Mouse (Mus musculus): ENCODE data around the gene Actr2.
A peak's percentile ranks its signal among the peaks of the same experiment; 100 is the strongest.
"Not testable (repeated sequence)": the region's sequence is repeated elsewhere in the genome, so short reads cannot be mapped to it uniquely, and the experiment has no call there.

Gene Actr2

DNA sequence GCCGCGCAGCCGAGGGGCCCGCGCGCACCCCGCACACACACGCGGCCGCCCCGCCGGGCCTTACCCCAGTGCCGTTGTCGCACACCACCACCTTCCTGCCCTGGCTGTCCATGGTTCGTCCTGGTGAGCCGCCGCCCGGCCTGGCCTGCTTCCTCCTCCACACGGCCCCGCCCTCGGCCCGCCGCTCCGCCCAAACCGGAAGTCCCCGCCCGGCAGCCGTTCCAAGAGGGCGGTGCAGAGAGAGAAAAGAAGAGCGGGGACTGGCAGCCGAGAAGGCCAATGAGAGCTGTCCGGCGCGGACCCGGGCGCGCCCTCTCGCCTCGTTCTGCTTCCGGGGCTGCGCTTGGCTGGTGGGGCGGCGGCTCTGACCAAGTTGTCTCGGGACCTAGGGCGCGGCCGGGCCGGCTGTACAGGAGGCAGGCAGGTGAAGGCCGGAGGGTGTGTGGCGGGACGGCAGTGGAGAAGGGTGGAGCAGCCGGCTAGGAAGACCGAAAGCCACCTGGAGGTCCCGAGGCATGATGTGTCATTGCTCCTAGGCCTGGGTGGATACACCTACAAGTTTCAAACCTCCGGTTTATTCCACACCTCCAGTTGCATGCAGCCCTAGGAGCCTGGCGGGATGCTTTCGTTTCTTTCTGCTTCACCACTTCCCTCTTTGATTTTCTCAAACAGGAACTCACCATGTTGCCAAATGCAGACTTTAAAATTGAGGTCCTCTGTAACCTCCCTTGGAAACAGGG is at the start of gene Actr2:
TSS of gene Actr2 (minus strand) at position 173 of the 740 bp plus-strand sequence.
- DNase-seq (ENCODE audit: low read depth in 1 of 2, low spot score in 2 of 2), result peak; percentile 95 to 98

DNA sequence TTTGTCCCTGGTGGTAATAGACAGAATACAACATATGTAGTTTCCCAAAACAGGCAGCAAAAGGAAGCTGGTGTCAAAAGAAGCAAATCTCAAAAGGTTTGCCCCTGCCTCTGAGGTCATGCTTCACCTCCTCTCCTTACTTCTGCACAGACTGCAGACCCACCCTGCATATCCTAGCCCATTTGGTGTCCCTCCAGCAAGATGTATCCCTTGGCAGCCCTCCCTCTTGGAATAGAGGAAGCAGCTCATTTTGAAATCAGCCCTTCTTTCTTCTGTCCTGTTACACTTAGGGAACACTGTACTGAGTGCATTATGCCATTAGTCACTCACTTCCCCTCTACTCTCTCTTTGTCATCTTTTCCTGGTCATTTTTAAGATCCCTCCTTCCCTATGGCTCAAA is 46.2 kb upstream of the Actr2 start:
- peak in 1 of 2 experiments; percentile 9 for DNase-seq (ENCODE audit: low read depth in 1 of 2, low spot score in 2 of 2)

DNA sequence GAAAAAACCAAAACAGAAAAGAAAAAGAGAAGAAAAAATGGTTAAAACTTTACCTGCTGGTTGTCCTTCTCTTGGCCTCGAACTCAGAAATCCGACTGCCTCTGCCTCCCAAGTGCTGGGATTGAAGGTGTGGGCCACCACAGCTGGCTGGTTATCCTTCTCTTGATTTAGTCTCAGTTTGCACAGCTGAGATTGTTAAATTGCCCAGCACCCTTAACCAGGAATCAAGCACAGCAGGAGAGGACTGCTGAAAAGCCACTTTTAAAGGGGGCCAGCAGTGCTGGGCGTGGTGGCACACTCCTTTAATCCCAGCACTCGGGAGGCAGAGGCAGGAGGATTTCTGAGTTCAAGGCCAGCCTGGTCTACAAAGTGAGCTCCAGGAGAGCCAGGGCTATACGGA is 40.8 kb upstream of the Actr2 start:
- not testable (repeated sequence) for DNase-seq (ENCODE audit: low read depth in 1 of 2, low spot score in 2 of 2)

DNA sequence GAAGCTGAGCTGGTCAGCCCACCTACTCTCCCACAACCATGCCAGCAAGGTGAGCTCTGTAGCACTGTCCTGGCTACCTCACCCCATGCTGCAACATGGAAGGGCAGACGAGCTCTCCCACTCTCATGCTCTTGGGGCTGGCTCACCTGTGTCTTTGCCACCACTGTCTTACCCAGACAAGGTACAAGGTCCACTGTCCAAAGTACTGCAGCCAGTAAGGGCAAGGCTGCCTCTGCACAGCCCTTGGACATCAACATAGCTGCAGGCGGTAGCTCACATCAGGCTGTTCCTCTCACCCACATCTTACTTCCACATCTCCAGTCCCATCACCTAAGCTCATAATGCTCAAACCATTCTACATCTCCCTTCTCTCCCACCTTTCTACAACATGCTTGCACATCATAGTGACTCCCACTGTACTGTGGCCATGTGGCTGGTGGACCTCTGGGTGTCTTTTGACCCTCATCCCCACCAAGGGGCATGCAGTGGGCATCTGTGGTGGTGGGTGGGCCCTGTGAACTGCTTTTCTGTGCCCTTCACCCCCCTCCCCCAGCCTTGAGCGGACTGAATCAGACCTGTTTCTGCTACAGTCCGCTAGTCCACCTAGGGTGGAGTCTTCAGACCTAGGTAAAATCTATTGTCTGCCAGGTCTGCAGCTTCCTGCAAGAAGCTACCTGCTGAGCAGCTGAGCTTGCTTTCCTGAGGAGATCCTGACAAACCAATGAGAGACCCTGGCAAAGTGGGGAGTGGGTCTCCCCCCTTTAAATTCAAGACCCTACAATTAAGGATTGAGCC is 39.6 kb upstream of the Actr2 start:
- no peak for DNase-seq (ENCODE audit: low read depth in 1 of 2, low spot score in 2 of 2)

DNA sequence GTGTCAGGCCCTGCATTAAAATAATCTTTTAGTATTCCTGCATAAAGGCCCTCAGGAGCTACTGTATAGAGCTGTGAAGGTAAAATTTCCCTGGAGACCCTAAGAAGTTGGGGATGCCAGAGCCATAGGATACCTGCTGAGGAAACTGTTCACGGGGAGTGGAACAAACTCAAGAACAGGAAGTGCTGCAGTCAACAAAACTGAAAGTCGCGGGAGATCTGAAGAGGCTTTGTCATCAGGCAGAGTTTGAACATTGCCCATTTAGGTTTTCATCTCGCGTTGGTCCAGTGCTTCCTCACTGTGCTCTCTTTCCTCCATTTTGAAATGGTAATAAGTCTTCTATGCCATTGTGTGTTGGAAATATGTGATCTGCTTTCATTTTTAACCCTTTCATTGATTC is 38.6 kb upstream of the Actr2 start:
- no peak for DNase-seq (ENCODE audit: low read depth in 1 of 2, low spot score in 2 of 2)

DNA sequence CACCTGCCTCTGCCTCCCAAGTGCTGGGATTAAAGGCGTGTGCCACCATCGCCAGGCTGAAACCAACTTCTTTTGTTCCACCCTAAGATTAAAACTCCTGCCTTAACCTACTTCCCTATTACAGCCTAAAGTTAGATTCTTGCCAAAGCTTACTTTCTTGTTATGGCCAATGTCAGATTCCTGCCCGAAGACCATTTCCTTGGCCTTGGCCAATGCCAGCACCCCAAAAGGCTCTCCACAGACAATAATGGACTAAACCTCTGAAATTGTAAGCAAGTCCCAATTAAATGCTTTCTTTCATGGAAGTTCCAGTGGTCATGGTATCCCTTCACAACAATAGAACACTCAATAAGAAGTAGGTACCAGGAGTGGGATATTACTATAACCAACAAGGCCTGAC is 37.2 kb upstream of the Actr2 start:
- DNase-seq (ENCODE audit: low read depth in 1 of 2, low spot score in 2 of 2), result no peak

DNA sequence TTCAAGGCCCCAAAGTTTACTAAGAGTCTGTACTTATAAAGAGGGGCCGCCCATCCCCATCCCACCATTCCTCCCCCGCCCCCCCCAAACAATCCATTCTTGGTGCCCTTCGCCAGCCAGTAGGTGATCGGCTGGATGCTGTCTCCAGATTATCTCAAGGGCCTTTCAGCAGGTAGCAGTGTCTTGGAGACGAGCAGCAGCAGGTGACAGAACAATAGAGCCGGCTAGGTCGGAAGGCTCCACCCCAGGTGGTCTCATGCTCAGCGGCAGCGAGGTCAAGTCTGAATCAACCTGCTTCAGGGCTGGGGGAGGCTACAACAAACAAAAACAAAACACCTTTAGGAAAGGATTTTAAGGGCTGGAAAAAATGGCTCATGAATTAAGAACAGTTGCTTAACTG is 32.7 kb upstream of the Actr2 start:
- no peak for DNase-seq (ENCODE audit: low read depth in 1 of 2, low spot score in 2 of 2)

DNA sequence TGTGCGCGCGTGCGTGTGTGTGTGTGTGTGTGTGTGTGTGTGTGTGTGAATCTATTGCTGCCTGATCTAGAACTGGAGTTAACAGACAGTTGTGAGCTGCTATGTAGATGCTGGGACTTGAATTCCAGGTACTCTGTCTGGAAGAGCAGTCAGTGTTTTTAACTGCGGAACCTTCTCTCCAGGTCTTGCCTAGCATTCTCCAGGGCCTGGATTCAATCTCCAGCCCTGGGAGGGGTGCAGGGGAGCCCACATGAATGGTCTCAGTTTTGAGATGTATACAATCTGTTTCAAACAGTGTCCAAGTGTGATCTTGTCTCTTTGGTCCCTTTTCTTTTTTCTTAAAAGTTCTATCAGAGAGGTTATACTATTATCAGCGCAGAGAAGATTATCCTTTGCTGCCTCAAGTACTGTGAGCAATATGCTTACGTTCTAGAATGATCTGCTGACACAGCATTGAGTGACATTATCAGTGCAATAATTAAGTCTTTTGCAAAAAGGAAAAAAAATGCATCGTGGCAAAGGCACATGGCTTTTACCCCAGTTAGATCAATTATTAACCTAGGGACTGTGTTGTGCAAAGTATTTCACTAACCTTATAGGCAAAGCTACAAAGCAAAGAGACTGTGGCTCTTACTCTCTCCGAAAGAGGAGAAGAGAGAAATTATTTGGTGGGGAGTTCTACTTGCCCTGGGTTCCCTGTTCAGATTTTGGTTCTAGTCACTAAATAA is 32.0 kb upstream of the Actr2 start:
- DNase-seq (ENCODE audit: low read depth in 1 of 2, low spot score in 2 of 2), result no peak

DNA sequence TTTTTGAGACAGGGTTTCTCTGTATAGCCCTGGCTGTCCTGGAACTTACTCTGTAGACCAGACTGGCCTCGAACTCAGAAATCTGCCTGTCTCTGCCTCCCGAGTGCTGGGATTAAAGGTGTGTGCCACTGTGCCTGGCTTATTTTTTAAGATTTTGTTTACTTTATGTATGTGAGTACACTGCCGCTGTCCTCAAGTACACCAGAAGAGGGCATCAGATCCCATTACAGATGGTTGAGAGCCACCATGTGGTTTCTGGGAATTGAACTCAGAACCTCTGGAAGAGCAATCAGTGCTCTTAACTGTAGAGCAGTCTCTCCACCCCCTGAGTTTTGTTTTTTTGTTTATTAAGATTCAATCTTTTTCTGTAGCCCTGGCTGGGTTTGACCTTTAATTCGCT is 31.0 kb upstream of the Actr2 start:
- DNase-seq (ENCODE audit: low read depth in 1 of 2, low spot score in 2 of 2), result peak in 1 of 2 experiments; percentile 3

DNA sequence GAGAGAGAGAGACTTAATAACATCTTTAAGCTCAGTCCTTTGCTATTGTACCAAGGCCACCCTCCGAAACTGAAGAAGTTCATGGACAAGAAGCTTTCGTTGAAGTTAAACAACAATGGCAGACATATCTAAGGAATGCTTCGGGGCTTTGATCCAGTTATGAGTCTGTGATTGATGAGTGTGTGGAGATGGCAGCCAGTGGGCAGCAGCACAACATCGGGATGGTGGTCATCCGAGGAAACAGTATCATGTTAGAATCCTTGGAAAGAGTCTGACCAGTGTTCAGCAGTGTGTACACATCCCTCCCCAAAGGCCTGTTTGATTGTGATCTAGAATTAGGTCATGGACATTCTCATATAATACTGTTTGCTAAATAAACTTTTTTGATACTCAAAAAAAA is 29.8 kb upstream of the Actr2 start:
- no peak for DNase-seq (ENCODE audit: low read depth in 1 of 2, low spot score in 2 of 2)

DNA sequence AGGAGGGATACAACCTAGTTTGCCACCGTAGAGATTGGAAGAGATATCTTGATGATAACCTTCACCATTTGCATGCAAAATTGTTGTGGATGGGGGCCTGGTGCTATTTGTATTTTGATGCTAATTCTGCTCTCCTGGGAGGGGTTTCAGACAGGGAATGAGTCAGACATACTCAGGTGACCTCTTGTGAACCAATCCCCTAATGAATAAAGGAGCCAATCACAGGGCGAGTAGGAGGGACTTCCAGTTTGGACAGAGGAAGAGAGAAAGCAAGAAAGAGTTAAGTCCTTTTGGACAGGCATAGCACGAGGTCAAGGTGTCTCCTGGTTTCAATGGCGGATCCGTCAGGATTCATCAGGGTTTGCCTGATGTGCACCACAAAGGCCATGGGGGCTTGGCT is 27.6 kb upstream of the Actr2 start:
- DNase-seq (ENCODE audit: low read depth in 1 of 2, low spot score in 2 of 2), result no peak

DNA sequence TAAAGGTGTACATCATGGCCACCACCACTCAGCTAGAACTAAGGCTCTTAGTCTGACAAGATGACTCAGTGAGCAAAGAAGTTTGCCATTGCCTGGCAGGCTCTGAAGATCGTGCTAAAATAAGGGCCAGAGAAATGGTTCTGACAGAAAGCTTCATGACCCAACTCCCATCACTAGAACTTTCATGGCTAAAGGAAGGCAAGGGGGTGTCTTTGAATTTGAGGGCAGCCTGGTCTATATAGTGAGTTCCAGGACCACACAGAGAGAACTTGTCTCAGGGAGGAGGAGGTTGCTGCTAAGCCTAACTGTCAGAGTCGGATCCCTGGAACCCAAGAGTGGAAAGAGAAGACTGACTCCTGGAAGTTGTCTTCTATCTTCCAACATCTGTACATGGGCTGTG is 27.0 kb upstream of the Actr2 start:
- no peak for DNase-seq (ENCODE audit: low read depth in 1 of 2, low spot score in 2 of 2)

DNA sequence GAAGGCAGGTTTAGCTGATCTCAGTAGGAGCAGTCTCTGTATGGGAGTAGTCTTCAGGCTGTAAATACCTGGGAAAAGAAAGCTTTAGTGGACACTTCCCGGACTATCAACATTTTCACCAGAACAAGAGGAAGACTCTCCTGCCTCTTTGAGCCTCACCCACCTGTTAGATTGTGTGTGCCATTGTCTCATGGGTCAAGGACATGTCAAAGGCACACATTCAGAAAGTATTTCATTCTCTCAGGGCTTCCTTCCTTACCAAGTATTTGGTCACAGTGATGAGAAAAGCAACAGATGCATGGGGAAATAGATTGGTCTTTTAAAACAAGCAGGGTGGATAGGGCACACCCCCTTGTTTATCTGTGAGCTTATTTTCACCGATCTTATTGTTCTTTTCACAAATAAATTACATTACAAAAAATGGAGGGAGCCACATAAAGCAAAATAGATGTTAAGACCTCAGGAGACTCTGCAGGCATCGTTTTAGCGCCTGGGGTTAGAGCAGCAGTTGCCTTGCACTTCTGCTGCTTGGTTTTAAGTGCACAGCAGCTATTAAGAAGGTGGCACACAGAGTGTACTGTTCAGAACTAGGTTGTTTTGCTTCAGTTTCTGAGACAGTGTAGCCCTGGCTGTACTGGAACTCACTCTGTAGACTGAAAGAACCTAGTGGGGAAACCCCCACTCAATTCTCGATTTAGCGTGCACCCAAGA is 25.9 kb upstream of the Actr2 start:
- no peak for DNase-seq (ENCODE audit: low read depth in 1 of 2, low spot score in 2 of 2)

DNA sequence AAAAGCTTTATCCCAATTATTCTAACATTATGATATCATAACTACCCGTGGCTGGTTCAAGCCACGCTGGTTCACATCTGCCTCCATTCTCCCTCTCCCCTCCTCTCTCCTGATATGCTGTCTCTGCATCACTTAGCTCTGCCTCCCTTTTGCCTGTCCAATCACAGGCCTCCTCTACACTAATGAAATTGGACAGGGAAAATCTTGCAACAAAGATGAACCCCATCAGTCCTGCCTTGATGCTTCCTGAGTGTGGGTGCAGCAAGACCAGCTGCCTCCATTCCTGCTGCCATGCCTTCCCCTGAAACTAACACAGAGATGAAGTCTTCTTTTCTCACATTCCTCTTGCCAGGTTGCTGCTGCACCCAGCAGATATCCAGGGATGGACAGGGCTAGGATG is 25.2 kb upstream of the Actr2 start:
- no peak for DNase-seq (ENCODE audit: low read depth in 1 of 2, low spot score in 2 of 2)

DNA sequence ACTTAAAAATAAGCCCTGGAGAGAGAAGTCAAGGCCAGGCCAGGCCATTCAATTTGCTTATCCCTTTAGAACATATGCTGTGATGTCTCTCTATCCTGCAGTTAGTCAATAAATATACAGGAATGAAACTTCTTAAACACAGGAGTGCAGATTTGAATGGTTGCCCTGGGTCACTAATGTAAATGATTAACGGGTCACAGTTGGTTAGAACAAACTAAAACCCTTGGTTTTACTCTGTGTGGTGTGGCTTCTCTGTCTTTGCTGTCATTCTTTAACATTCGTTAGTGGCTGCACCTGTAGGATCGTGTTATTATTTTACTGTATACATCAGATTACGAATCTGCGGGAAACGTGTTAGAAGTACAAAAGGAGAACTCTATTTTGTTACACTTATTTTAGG is 23.6 kb upstream of the Actr2 start:
- DNase-seq (ENCODE audit: low read depth in 1 of 2, low spot score in 2 of 2), result no peak

DNA sequence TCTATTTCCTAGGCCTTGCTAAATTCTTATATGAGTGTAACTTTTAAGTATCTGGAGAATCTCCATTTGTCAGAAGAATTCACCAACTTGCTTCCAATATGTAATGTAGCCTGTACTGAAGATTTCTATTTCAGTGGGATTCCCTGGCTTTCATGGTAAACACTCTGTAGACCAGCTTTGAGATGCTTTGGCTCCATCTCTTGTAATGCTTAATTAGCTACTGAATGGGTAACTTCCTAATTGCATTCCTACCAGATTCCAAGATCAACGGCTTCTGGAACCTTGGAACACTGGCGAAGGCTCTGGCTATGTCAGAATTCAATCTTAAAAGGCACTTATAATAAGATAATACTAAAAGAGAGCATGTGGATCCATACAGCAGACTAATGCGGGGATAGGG is 22.2 kb upstream of the Actr2 start:
- DNase-seq (ENCODE audit: low read depth in 1 of 2, low spot score in 2 of 2), result not testable (repeated sequence)

DNA sequence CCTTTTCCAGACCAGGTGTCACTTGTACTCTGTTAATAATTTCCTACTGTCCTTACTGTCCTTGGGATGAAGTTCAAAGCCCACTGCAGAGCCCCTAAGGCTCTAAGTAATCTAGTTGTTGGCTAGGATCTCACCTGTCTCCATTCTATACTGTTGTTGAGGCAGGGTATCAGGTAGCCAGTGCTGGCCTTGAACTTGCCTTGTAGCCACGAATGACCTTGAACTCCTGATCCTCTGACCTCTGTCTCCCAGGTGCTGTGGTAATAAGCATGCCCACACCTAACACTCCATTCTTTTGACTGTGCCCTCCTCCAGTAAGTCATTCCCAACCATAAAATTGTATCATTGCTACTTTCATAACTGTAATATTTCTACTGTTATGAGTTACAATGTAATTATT is 21.0 kb upstream of the Actr2 start:
- DNase-seq (ENCODE audit: low read depth in 1 of 2, low spot score in 2 of 2), result no peak

DNA sequence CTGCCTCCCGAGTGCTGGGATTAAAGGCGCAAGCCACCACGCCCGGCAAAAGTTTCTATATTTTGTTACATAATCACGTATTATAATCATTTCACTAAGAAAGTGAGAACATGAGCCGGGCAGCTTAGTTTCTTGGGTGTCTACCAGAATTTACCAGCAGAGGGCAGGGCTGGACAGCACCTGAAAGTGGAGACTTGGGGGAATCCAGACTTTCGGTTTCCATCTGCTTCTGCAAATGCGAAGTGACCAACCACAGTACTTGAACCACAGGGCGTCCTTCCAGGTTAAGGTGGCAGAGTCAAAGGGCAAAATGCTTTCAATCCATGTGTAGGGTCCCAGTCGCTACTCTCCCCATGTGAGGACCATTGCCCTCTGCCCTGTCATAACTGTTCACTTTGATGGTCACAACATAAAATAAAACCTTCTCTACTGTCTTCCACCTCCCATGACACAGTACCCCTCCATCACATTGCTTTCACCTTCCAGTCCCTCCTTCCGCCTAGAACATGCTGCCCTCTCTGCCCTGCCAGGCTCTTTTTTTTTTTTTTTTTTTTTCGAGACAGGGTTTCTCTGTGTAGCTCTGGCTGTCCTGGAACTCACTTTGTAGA is 20.3 kb upstream of the Actr2 start:
- DNase-seq (ENCODE audit: low read depth in 1 of 2, low spot score in 2 of 2), result peak; percentile 68 to 80

DNA sequence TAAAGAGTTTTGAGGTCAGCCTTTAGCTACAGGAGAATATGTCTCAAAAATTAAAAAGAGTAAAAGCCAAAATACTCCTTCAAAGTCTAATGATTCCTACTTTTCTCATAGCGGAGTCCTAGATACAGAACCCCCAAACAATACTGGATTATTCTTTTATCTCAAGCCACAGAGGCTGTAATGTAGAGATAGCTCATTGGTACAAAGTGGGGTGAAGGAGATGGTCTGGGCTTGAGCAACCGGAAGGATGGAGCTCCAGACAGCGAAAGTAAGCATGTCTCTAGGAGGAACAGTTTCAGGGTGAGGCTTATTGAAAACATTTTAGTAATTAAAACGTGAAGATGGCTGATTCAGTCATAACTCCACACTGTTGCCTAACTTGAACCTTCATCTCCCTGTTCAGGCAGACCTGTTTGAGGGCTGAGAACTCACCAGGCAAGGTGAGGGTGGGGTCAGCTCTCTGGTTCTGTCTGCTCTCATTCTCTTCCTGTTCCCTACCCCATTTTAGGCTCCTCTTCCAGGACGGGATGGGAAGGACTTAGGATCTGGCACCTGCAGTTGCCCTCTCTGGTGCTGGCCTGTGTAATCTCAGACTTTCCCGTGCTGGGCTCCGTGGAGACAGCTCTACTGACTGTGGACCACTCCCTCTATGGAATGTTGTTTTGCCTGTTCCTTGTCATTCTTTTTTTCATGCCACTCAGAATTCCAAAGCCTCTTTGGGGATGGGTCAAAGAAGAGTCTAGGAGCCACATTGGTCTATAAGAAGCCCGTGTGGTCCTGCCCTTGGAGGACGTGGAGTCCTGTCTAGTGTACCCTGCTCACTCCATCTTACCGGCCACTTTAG is 14.2 kb upstream of the Actr2 start:
- DNase-seq (ENCODE audit: low read depth in 1 of 2, low spot score in 2 of 2), result no peak

DNA sequence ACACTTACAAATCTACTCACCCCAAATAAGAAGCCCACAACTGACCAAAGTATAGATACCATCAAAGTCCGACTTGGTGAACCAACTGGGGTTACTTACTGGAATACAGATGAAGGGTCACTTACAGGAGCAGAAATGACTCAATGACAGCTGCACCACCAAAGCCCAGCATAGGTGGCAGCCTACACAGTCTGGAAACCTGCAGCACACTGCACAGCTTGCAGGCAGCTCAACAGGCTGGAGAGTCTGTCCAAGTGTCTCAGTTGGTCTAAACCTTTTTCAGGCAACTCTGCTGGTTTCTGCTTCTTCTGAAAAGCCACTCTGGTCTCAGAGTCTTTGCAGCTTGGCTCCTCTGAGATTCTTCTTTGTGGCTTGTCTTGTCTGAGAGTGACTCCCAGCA is 12.7 kb upstream of the Actr2 start:
- no peak for DNase-seq (ENCODE audit: low read depth in 1 of 2, low spot score in 2 of 2)

Measured in monocyte, adult 2 months (primary cell).